Mouse (Mus musculus) kidney, postnatal 36 days (tissue): ENCODE results near the gene Ccnl2.

ENCODE experiments used
- DNase-seq, 2 experiments: peaks; one replicate each; pipeline ENCODE4 v3.0.0; 2021 to 2022; ENCODE audit warnings: mixed read lengths in 2 of 2

Ccnl2 gene

DNA sequence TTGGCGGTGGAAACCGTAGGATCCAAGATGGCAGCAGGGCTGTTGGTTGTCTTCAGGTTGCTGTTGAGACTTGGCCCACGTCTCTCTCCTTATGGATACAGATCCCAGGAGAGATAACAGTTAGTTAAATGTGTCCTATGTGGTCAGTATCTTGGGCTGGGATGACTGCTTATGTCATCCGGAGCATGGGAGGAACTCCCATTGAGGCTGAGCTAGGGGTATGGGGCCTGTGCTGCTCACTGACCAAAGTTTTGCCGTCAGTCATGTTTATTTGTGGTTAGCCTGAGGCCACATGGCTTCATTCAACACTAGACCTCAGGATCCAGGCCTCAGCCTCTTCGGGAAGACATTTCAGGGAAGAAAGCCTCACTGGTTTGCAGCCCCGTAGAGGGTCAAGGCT is 59.1 kb downstream of the Ccnl2 start:
- no peak for DNase-seq
